Mouse (Mus musculus) heart, embryonic 13.5 days (tissue): ENCODE results near the gene Pitpnc1. TPM values are rescaled to one million over a fixed set of nuclear protein-coding genes. Genes with fewer than 3 reads are reported as not detected.

Experiments
- ATAC-seq: fragments of 200-750 bp; cut with Nextera tagmentation; 2 replicates; pipeline ENCODE4 v1.8.0; 2017; ENCODE audit warnings: moderate TSS enrichment; ENCODE audit not compliant: insufficient number of reproducible peaks, low FRiP score, low TSS enrichment; ENCODE audit errors: extremely low read depth
- H3K27ac ChIP-seq: fragments of 300-500 bp; sonication (generic); replicated peaks from 2 replicates; pipeline ENCODE4 v1.5.1; 2015; ENCODE audit warnings: moderate library complexity, mild to moderate bottlenecking, inconsistent platforms
- H3K27me3 ChIP-seq: fragments of 300-500 bp; sonication (generic); replicated peaks from 2 replicates; pipeline ENCODE4 v1.6.1; 2015; ENCODE audit warnings: mild to moderate bottlenecking, inconsistent platforms
- H3K36me3 ChIP-seq: fragments of 300-500 bp; sonication (generic); 2 replicates; pipeline ENCODE4 v1.6.1; 2015; ENCODE audit warnings: mild to moderate bottlenecking, inconsistent platforms
- H3K4me1 ChIP-seq: fragments of 300-500 bp; sonication (generic); 2 replicates; pipeline ENCODE4 v1.6.1; 2015; ENCODE audit warnings: inconsistent platforms
- H3K4me2 ChIP-seq: fragments of 300-500 bp; sonication (generic); 2 replicates; pipeline ENCODE4 v1.6.1; 2015; ENCODE audit warnings: inconsistent platforms, mild to moderate bottlenecking, moderate library complexity
- H3K4me3 ChIP-seq: fragments of 300-500 bp; sonication (generic); 2 replicates; pipeline ENCODE4 v1.5.1; 2015; ENCODE audit warnings: moderate library complexity, mild to moderate bottlenecking, inconsistent platforms
- H3K9ac ChIP-seq: fragments of 300-500 bp; sonication (generic); 2 replicates; pipeline ENCODE4 v1.6.1; 2015; ENCODE audit warnings: inconsistent platforms, mild to moderate bottlenecking, moderate library complexity
- H3K9me3 ChIP-seq: fragments of 300-500 bp; sonication (generic); 2 replicates; pipeline ENCODE4 v1.6.1; 2016; ENCODE audit warnings: inconsistent platforms
- WGBS: fragments of 180-500 bp; shearing (Covaris S2); methylation state at CpG from one replicate; pipeline ENCODE4 v1.1.7; 2015; ENCODE audit warnings: mixed read lengths; 5-methylcytosine and 5-hydroxymethylcytosine counted together
- polyA plus RNA-seq: library from polyadenylated mRNA; unstranded; fragments of >200 nt; fragmentation: Nextera tagmentation; extraction: Ambion mirVana; gene quantifications from 2 replicates; pipeline ENCODE4 v1.2.1, GENCODE M21; 2015

Pitpnc1 gene
- polyA plus RNA-seq, 1 experiment from 2014 or later = 9.3 TPM

GRCm38 (mm10) chr11:107437723-107438122 lies 32.8 kb downstream of the Pitpnc1 start:
- no peak for ATAC-seq
- H3K36me3 ChIP-seq = no peaks in the 10 kb centered on the region; the same call in 1 of the 2 replicates
- H3K27ac ChIP-seq = no peak overlapping the region
- no peaks in the 10 kb centered on the region for H3K9me3 ChIP-seq
- H3K4me2 ChIP-seq = no peak overlapping the region
- H3K27me3 ChIP-seq = no peaks in the 10 kb centered on the region
- peaks cover 20% of the 10 kb centered on the region for H3K4me1 ChIP-seq
- no peak overlapping the region for H3K4me3 ChIP-seq
- H3K9ac ChIP-seq = no peak overlapping the region
- WGBS = 49% methylated on average over 4 of the region's 4 CpGs

- ATAC-seq = no peak
- Histone ChIP-seq H3K9ac (no peak overlapping the region), H3K4me3 (no peak overlapping the region), H3K27ac (no peak overlapping the region), H3K4me2 (no peak overlapping the region), H3K9me3 (no peaks in the 10 kb centered on the region), H3K27me3 (no peaks in the 10 kb centered on the region), H3K4me1 (peaks cover 33% of the 10 kb centered on the region), H3K36me3 (no peaks in the 10 kb centered on the region; the same call in 1 of the 2 replicates)
- WGBS = 87% methylated on average over 6 of the region's 6 CpGs
These were observed 34.6 kb downstream of the Pitpnc1 start for GRCm38 (mm10) chr11:107435776-107436449.

- H3K4me3 ChIP-seq = no peak overlapping the region
- no peak overlapping the region for H3K4me2 ChIP-seq
- H3K27me3 ChIP-seq = no peaks in the 10 kb centered on the region
- no peaks in the 10 kb centered on the region; the same call in 1 of the 2 replicates for H3K36me3 ChIP-seq
- no peaks in the 10 kb centered on the region for H3K9me3 ChIP-seq
- H3K4me1 ChIP-seq = peaks cover 17% of the 10 kb centered on the region
- ATAC-seq = no peak
- no peak overlapping the region for H3K27ac ChIP-seq
- no peak overlapping the region; the same call in 1 of the 2 replicates for H3K9ac ChIP-seq
- WGBS = 71% methylated on average over 7 of the region's 7 CpGs
These were observed 39.1 kb downstream of the Pitpnc1 start for GRCm38 (mm10) chr11:107431197-107431965.

- Histone ChIP-seq H3K36me3 (no peaks in the 10 kb centered on the region), H3K27ac (no peak overlapping the region), H3K4me3 (no peak overlapping the region), H3K4me2 (no peak overlapping the region), H3K4me1 (peaks cover 26% of the 10 kb centered on the region), H3K9ac (no peak overlapping the region), H3K27me3 (no peaks in the 10 kb centered on the region), H3K9me3 (no peaks in the 10 kb centered on the region)
- no peak for ATAC-seq
- WGBS = 76% methylated on average over 10 of the region's 10 CpGs
These were observed 42.5 kb downstream of the Pitpnc1 start for GRCm38 (mm10) chr11:107428011-107428410.

GRCm38 (mm10) chr11:107424176-107424575 lies 46.3 kb downstream of the Pitpnc1 start:
- no peaks in the 10 kb centered on the region for H3K36me3 ChIP-seq
- no peaks in the 10 kb centered on the region for H3K9me3 ChIP-seq
- no peak overlapping the region for H3K9ac ChIP-seq
- no peaks in the 10 kb centered on the region for H3K27me3 ChIP-seq
- no peak overlapping the region for H3K4me2 ChIP-seq
- WGBS = 59% methylated on average over 12 of the region's 12 CpGs
- no peak for ATAC-seq
- peak overlapping the region; percentile 20 for H3K27ac ChIP-seq
- peaks cover 19% of the 10 kb centered on the region for H3K4me1 ChIP-seq
- no peak overlapping the region for H3K4me3 ChIP-seq

- Histone ChIP-seq H3K4me1 (peaks cover 22% of the 10 kb centered on the region), H3K9ac (0 out of 2 replicates have a peak overlapping the region, but pooled peaks have one; percentile 17), H3K4me2 (no peak overlapping the region; the same call in 1 of the 2 replicates), H3K27ac (no peak overlapping the region), H3K36me3 (no peaks in the 10 kb centered on the region), H3K4me3 (no peak overlapping the region), H3K27me3 (no peaks in the 10 kb centered on the region), H3K9me3 (no peaks in the 10 kb centered on the region)
- WGBS = 58% methylated on average over 5 of the region's 5 CpGs
- no peak for ATAC-seq
These were observed 48.1 kb downstream of the Pitpnc1 start for GRCm38 (mm10) chr11:107422356-107422754.

GRCm38 (mm10) chr11:107421751-107422355 lies 48.6 kb downstream of the Pitpnc1 start:
- Histone ChIP-seq H3K9ac (0 out of 2 replicates have a peak overlapping the region, but pooled peaks have one; percentile 17), H3K4me1 (peaks cover 27% of the 10 kb centered on the region), H3K4me2 (no peak overlapping the region), H3K27ac (no peak overlapping the region), H3K27me3 (no peaks in the 10 kb centered on the region), H3K36me3 (no peaks in the 10 kb centered on the region), H3K9me3 (no peaks in the 10 kb centered on the region), H3K4me3 (no peak overlapping the region)
- WGBS = 37% methylated on average over 5 of the region's 5 CpGs
- no peak for ATAC-seq

GRCm38 (mm10) chr11:107419925-107420324 lies 50.6 kb downstream of the Pitpnc1 start:
- peaks cover 42% of the 10 kb centered on the region for H3K4me1 ChIP-seq
- H3K9ac ChIP-seq = no peak overlapping the region
- WGBS = 68% methylated on average over 7 of the region's 7 CpGs
- no peak overlapping the region for H3K4me2 ChIP-seq
- no peak overlapping the region for H3K27ac ChIP-seq
- no peak overlapping the region for H3K4me3 ChIP-seq
- ATAC-seq = no peak
- H3K27me3 ChIP-seq = no peaks in the 10 kb centered on the region
- H3K9me3 ChIP-seq = no peaks in the 10 kb centered on the region
- H3K36me3 ChIP-seq = no peaks in the 10 kb centered on the region

GRCm38 (mm10) chr11:107417041-107417583 lies 53.4 kb downstream of the Pitpnc1 start:
- 47% methylated on average over 14 of the region's 14 CpGs for WGBS
- Histone ChIP-seq H3K36me3 (no peaks in the 10 kb centered on the region), H3K27me3 (no peaks in the 10 kb centered on the region), H3K9me3 (no peaks in the 10 kb centered on the region), H3K27ac (peak overlapping the region; percentile 68), H3K4me1 (peaks cover 49% of the 10 kb centered on the region), H3K4me3 (0 out of 2 replicates have a peak overlapping the region, but pooled peaks have one; percentile 4), H3K4me2 (peak overlapping the region; percentile 50), H3K9ac (no peak overlapping the region)
- ATAC-seq = no peak

GRCm38 (mm10) chr11:107416561-107416926 lies 54.0 kb downstream of the Pitpnc1 start:
- Histone ChIP-seq H3K4me2 (peak overlapping the region; percentile 50), H3K9me3 (no peaks in the 10 kb centered on the region), H3K27ac (peak overlapping the region; percentile 68), H3K9ac (no peak overlapping the region), H3K4me1 (peaks cover 45% of the 10 kb centered on the region), H3K4me3 (no peak overlapping the region), H3K36me3 (no peaks in the 10 kb centered on the region), H3K27me3 (no peaks in the 10 kb centered on the region)
- no peak for ATAC-seq
- 49% methylated on average over 4 of the region's 4 CpGs for WGBS

- no peak overlapping the region for H3K4me2 ChIP-seq
- no peak for ATAC-seq
- 81% methylated on average over 10 of the region's 10 CpGs for whole genome bisulfite sequencing
These were observed 54.5 kb downstream of the Pitpnc1 start for GRCm38 (mm10) chr11:107415901-107416560.

More at GRCm38 (mm10) chr11:107415901-107416560, 54.5 kb downstream of the Pitpnc1 start:
- H3K36me3 ChIP-seq = no peaks in the 10 kb centered on the region
- H3K4me3 ChIP-seq = no peak overlapping the region
- peaks cover 45% of the 10 kb centered on the region for H3K4me1 ChIP-seq
- H3K27ac ChIP-seq = peak overlapping the region; percentile 68
- H3K9ac ChIP-seq = no peak overlapping the region
- no peaks in the 10 kb centered on the region for H3K9me3 ChIP-seq
- no peaks in the 10 kb centered on the region for H3K27me3 ChIP-seq
